Mouse (Mus musculus) skeletal muscle tissue, postnatal 0 days (tissue): Measurements from ENCODE around the gene Cpne9. TPM values are rescaled to one million over a fixed set of nuclear protein-coding genes. Genes with fewer than 3 reads are reported as not detected.

ENCODE experiments used
- polyA plus RNA-seq: library from polyadenylated mRNA; unstranded; fragments of >200 nt; fragmentation: Nextera tagmentation; extraction: Ambion mirVana; gene quantifications from 2 replicates; pipeline ENCODE4 v1.2.1, GENCODE M21; 2015

Cpne9 gene
- polyA plus RNA-seq, result 0.09 and 0.10 TPM in 2 replicates

DNA sequence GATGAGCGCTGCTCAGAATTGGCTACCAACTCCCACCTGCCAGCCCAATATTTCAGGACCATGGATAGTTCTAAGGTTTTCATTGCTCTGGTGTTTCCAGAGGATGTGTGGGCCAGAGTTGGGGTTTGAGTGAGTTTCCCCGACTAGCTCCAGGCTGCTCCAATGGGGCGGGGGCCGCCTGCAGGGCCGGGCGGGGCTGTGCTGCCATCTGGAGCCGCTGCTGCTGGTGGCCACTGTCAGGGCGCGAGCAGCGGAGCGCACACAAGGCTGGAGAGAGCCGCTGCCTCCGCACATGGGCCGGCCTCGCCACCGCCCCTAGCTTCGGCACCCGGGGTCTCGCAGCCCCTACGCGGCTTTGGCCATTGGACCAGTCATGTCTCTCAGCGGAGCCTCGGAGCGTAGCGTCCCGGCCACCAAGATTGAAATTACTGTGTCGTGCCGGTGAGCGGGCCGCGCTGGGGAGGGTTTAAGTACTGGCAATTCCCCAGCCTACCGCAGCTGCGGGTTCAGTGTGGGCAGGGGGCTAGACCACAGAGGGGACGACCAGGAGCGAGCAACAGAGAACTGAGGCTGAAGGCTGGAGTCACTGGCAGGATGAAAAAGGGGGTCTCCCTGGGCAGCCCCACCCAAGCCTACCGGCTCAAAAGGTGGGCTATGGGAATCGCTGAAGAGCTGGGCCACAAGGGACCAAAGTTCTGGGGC is at the start of gene Cpne9:
Gene Cpne9 (plus strand): TSS at position 207 of the 702 bp plus-strand sequence.

DNA sequence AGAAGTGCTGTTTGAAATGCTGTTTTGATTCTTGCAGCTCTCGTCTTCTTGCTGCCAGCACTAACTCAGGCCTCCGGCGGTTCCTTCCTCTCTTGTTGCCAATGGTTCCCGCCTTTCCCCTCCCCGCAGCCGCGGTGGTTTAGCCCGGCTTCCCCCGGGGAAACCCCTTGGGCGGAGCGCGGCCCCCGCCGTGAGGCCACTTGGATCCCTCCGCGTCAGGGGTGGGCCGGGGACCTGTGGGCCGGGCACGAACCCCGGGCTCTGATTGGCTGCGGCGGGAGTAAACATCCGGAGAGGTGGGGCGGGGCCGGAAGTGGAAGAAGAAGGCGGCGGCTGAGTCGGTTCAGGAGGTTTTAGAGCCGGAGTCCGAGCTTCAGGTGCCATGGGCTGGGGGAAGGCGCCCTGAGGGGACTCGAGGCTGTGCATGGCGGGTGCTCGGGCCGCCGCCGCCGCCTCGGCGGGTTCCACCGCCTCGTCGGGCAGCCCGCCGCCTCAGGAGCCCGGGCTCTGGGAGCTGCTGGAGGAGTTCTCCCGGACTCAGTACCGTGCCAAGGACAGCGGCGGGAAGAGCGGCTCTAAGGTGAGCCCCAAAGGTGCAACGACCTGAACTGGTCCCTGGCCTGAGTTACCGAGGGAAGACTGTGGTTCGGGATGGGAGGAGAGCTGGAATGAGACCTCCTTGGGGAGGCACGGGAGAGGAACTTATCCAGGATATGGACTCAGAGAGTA is 44.4 kb upstream of the Cpne9 start, which contains the start of gene Mtmr14:
Gene Mtmr14 (plus strand): TSS at position 302 of the 729 bp plus-strand sequence.

DNA sequence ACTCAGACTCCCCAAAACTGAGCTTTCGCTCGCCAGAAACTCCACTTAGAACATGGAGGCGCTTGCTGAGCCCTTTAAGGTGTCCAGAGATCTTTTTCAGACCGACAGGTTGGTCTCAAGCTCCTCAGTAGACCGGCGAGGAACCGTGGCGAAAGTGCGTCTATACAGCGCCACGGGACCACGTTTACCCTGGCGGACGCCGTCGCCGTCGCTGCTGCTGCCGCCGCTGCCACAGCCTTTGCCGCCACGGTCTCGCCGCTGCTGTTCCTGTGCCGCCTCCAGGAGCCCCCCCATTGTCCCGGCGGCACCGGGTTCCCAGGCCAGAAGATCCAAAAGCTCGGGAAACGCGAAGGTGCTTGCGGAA is 24.9 kb downstream of the Cpne9 start, which contains the start of gene Brpf1:
Gene Brpf1 (plus strand): TSS at position 152 of the 364 bp plus-strand sequence.

GRCm38 (mm10) chr6:113326533-113327315 is 44.6 kb downstream of the Cpne9 start, which contains the start of gene Ogg1:
TSS of gene Ogg1 (plus strand) at chr6:113326972.

GRCm38 (mm10) chr6:113343177-113344092 is 61.3 kb downstream of the Cpne9 start, which contains the start of gene Camk1:
TSS of gene Camk1 (minus strand) at chr6:113343984.

Other genes with a start within 250 kb of the Cpne9 start
- 23.3 and 27.1 TPM in 2 replicates for gene Thumpd3, start 236.1 kb upstream of the Cpne9 start, polyA plus RNA-seq
- 32.4 and 33.3 TPM in 2 replicates for gene Setd5, start 204.9 kb upstream of the Cpne9 start, polyA plus RNA-seq
- gene Lhfpl4, start 86.9 kb upstream of the Cpne9 start, polyA plus RNA-seq, result 0.26 and 0.29 TPM in 2 replicates
- 17.4 and 17.6 TPM in 2 replicates for gene Mtmr14, start 44.5 kb upstream of the Cpne9 start, polyA plus RNA-seq
- gene Brpf1, start 24.8 kb downstream of the Cpne9 start, polyA plus RNA-seq, result 6.6 and 7.6 TPM in 2 replicates
- 6.9 and 7.9 TPM in 2 replicates for gene Ogg1, start 44.7 kb downstream of the Cpne9 start, polyA plus RNA-seq
- gene Camk1, start 61.7 kb downstream of the Cpne9 start, polyA plus RNA-seq, result 58.2 and 77.7 TPM in 2 replicates
- gene Tada3, start 95.6 kb downstream of the Cpne9 start, polyA plus RNA-seq, result 32.0 and 32.4 TPM in 2 replicates
- gene Arpc4, start 95.8 kb downstream of the Cpne9 start, polyA plus RNA-seq, result 179 and 222 TPM in 2 replicates
- 1.4 and 2.5 TPM in 2 replicates for gene Ttll3, start 107.0 kb downstream of the Cpne9 start, polyA plus RNA-seq
- 21.7 and 28.6 TPM in 2 replicates for gene Rpusd3, start 137.0 kb downstream of the Cpne9 start, polyA plus RNA-seq
- 8.3 and 223 TPM in 2 replicates for gene Cidec, start 153.5 kb downstream of the Cpne9 start, polyA plus RNA-seq
- gene Jagn1, start 160.3 kb downstream of the Cpne9 start, polyA plus RNA-seq, result 63.9 and 64.1 TPM in 2 replicates
- gene Il17re, start 176.2 kb downstream of the Cpne9 start, polyA plus RNA-seq, result 1.9 and 2.3 TPM in 2 replicates
- gene Il17rc, start 189.1 kb downstream of the Cpne9 start, polyA plus RNA-seq, result 12.8 and 17.1 TPM in 2 replicates
- gene Creld1, start 201.0 kb downstream of the Cpne9 start, polyA plus RNA-seq, result 25.2 and 33.4 TPM in 2 replicates
- 0.41 and 0.55 TPM in 2 replicates for gene Prrt3, start 219.6 kb downstream of the Cpne9 start, polyA plus RNA-seq
- 61.7 and 73.1 TPM in 2 replicates for gene Emc3, start 249.3 kb downstream of the Cpne9 start, polyA plus RNA-seq
- 1.5 and 1.7 TPM in 2 replicates for gene Fancd2, start 249.4 kb downstream of the Cpne9 start, polyA plus RNA-seq